Mouse (Mus musculus) forebrain, postnatal 0 days (tissue): ENCODE data around the gene Slco2b1. TPM values are rescaled to one million over a fixed set of nuclear protein-coding genes. Genes with fewer than 3 reads are reported as not detected.
"Not testable (repeated sequence)": the region's sequence is repeated elsewhere in the genome, so short reads cannot be mapped to it uniquely, and the experiment has no call there.

Experiments used
- ATAC-seq: fragments of 200-750 bp; cut with Nextera tagmentation; 2 replicates; pipeline ENCODE4 v1.8.0; 2017; ENCODE audit warnings: mild to moderate bottlenecking, moderate library complexity
- DNase-seq: peaks from one replicate; pipeline ENCODE4 v3.0.0-alpha.2; 2015
- H3K27ac ChIP-seq: fragments of 300-500 bp; sonication (generic); 2 replicates; pipeline ENCODE4 v1.5.1; 2014; ENCODE audit warnings: low read depth, mild to moderate bottlenecking, antibody characterized with exemption, low read length, moderate library complexity, mixed read lengths
- H3K27me3 ChIP-seq: fragments of 300-500 bp; sonication (generic); 2 replicates; pipeline ENCODE4 v1.6.1; 2014; ENCODE audit warnings: mild to moderate bottlenecking, low read length, mixed read lengths; ENCODE audit not compliant: insufficient read depth
- H3K36me3 ChIP-seq: fragments of 300-500 bp; sonication (generic); 2 replicates; pipeline ENCODE4 v1.6.1; 2014; ENCODE audit warnings: mild to moderate bottlenecking, moderate library complexity; ENCODE audit not compliant: insufficient read depth
- H3K4me1 ChIP-seq: fragments of 300-500 bp; sonication (generic); 2 replicates; pipeline ENCODE4 v1.6.1; 2014; ENCODE audit warnings: antibody characterized with exemption; ENCODE audit not compliant: insufficient read depth
- H3K4me2 ChIP-seq: fragments of 300-500 bp; sonication (generic); 2 replicates; pipeline ENCODE4 v1.6.1; 2014; ENCODE audit warnings: low read depth, mild to moderate bottlenecking, moderate library complexity
- H3K4me3 ChIP-seq: fragments of 300-500 bp; sonication (generic); 2 replicates; pipeline ENCODE4 v1.5.1; 2014; ENCODE audit warnings: low read depth, low read length, mixed read lengths
- H3K9ac ChIP-seq: fragments of 300-500 bp; sonication (generic); 2 replicates; pipeline ENCODE4 v1.6.1; 2014; ENCODE audit warnings: mild to moderate bottlenecking
- H3K9me3 ChIP-seq: fragments of 300-500 bp; sonication (generic); 2 replicates; pipeline ENCODE4 v1.6.1; 2016; ENCODE audit warnings: low read length
- CTCF ChIP-seq: sonication (generic); IDR thresholded peaks from 2 replicates; pipeline ENCODE4 v1.5.1; 2016; ENCODE audit warnings: antibody characterized with exemption, control low read depth, low read depth
- WGBS: fragments of 180-500 bp; shearing (Covaris S2); extraction: QIAGEN DNeasy Blood & Tissue Kit; methylation state at CpG from one replicate; pipeline ENCODE4 v1.1.7; 2014; 5-methylcytosine and 5-hydroxymethylcytosine counted together
- polyA plus RNA-seq: library from polyadenylated mRNA; unstranded; fragments of >200 nt; fragmentation: Nextera tagmentation; extraction: Ambion mirVana; gene quantifications from 2 replicates; pipeline ENCODE4 v1.2.1, GENCODE M21; 2015
- total RNA-seq: library from RNA; depleted of rRNA; stranded (reverse); fragments of >200 nt; gene quantifications from 2 replicates; pipeline ENCODE4 v1.2.3, GENCODE M21; 2014

Slco2b1 gene
- total and polyA plus RNA-seq, 2 experiments from 2014 or later, result 6.7 to 10.9 TPM

GRCm38 (mm10) chr7:99704736-99705519 lies 6.2 kb downstream of the Slco2b1 start:
- no peak for TF ChIP-seq CTCF
- Histone ChIP-seq H3K27ac (no peak overlapping the region), H3K4me3 (no peak overlapping the region), H3K27me3 (no peaks in the 10 kb centered on the region; the same call in 1 of the 2 replicates), H3K9ac (no peak overlapping the region), H3K4me2 (peak overlapping the region; percentile 10; the same call in 1 of the 2 replicates), H3K36me3 (no peaks in the 10 kb centered on the region), H3K9me3 (no peaks in the 10 kb centered on the region), H3K4me1 (0 out of 2 replicates have a peak, but pooled peaks cover 3% of the 10 kb centered on the region)
- ATAC-seq (no peak), DNase-seq (no peak)
- 80% methylated on average over 3 of the region's 3 CpGs for whole genome bisulfite sequencing

GRCm38 (mm10) chr7:99702201-99702600 lies 8.9 kb downstream of the Slco2b1 start:
- Histone ChIP-seq H3K9ac (no peak overlapping the region), H3K4me3 (no peak overlapping the region), H3K36me3 (no peaks in the 10 kb centered on the region), H3K9me3 (no peaks in the 10 kb centered on the region), H3K4me2 (no peak overlapping the region), H3K27ac (no peak overlapping the region), H3K27me3 (no peaks in the 10 kb centered on the region; the same call in 1 of the 2 replicates), H3K4me1 (no peaks in the 10 kb centered on the region)
- 44% methylated on average over 6 of the region's 6 CpGs for WGBS
- DNase-seq, result no peak
- no peak for ATAC-seq
- no peak for TF ChIP-seq CTCF

GRCm38 (mm10) chr7:99700641-99701040 lies 10.5 kb downstream of the Slco2b1 start:
- H3K27ac ChIP-seq, result no peak overlapping the region; the same call in 1 of the 2 replicates
- H3K36me3 ChIP-seq, result no peaks in the 10 kb centered on the region
- no peaks in the 10 kb centered on the region; the same call in 1 of the 2 replicates for H3K27me3 ChIP-seq
- WGBS, result 84% methylated on average over 4 of the region's 4 CpGs
- DNase-seq, result no peak
- no peak overlapping the region for H3K9ac ChIP-seq
- no peak overlapping the region for H3K4me3 ChIP-seq
- no peak for ATAC-seq
- no peaks in the 10 kb centered on the region for H3K4me1 ChIP-seq
- no peak for TF ChIP-seq CTCF
- H3K4me2 ChIP-seq, result no peak overlapping the region
- H3K9me3 ChIP-seq, result no peaks in the 10 kb centered on the region

- ATAC-seq (no peak), DNase-seq (peak; percentile 14)
- H3K27me3 ChIP-seq, result no peaks in the 10 kb centered on the region
- no peaks in the 10 kb centered on the region for H3K36me3 ChIP-seq
- H3K27ac ChIP-seq, result peak overlapping the region; percentile 35; the same call in 1 of the 2 replicates
- no peaks in the 10 kb centered on the region for H3K4me1 ChIP-seq
- H3K9ac ChIP-seq, result no peak overlapping the region
- no peaks in the 10 kb centered on the region for H3K9me3 ChIP-seq
- no peak overlapping the region for H3K4me2 ChIP-seq
- 60% methylated on average over 3 of the region's 3 CpGs for WGBS
- no peak overlapping the region for H3K4me3 ChIP-seq
- TF ChIP-seq CTCF, result no peak
Observed at GRCm38 (mm10) chr7:99699709-99700151, 11.4 kb downstream of the Slco2b1 start.

- Histone ChIP-seq H3K27ac (no peak overlapping the region), H3K9ac (no peak overlapping the region), H3K4me2 (no peak overlapping the region), H3K27me3 (no peaks in the 10 kb centered on the region), H3K4me1 (no peaks in the 10 kb centered on the region), H3K4me3 (no peak overlapping the region), H3K9me3 (no peaks in the 10 kb centered on the region), H3K36me3 (no peaks in the 10 kb centered on the region)
- ATAC-seq (no peak), DNase-seq (no peak)
- 59% methylated on average over 3 of the region's 3 CpGs for WGBS
- no peak for TF ChIP-seq CTCF
Observed at GRCm38 (mm10) chr7:99699106-99699505, 12.0 kb downstream of the Slco2b1 start.

GRCm38 (mm10) chr7:99698576-99698975 lies 12.6 kb downstream of the Slco2b1 start:
- no peak overlapping the region for H3K27ac ChIP-seq
- no peak for DNase-seq
- no peaks in the 10 kb centered on the region for H3K4me1 ChIP-seq
- no peaks in the 10 kb centered on the region for H3K27me3 ChIP-seq
- H3K4me3 ChIP-seq, result no peak overlapping the region
- no peak for TF ChIP-seq CTCF
- no peak overlapping the region for H3K9ac ChIP-seq
- H3K36me3 ChIP-seq, result no peaks in the 10 kb centered on the region
- no peaks in the 10 kb centered on the region for H3K9me3 ChIP-seq
- H3K4me2 ChIP-seq, result no peak overlapping the region
- WGBS, result 85% methylated on average over 3 of the region's 3 CpGs
- no peak for ATAC-seq

- WGBS, result 87% methylated on average over 8 of the region's 8 CpGs
- DNase-seq, result no peak
- TF ChIP-seq CTCF, result no peak
- no peak overlapping the region for H3K9ac ChIP-seq
- H3K4me2 ChIP-seq, result no peak overlapping the region
- no peaks in the 10 kb centered on the region for H3K36me3 ChIP-seq
- H3K27me3 ChIP-seq, result no peaks in the 10 kb centered on the region
- no peaks in the 10 kb centered on the region for H3K4me1 ChIP-seq
- ATAC-seq, result no peak
- H3K27ac ChIP-seq, result no peak overlapping the region
- H3K4me3 ChIP-seq, result no peak overlapping the region
- no peaks in the 10 kb centered on the region for H3K9me3 ChIP-seq
Observed at GRCm38 (mm10) chr7:99695471-99696057, 15.6 kb downstream of the Slco2b1 start.

- H3K9me3 ChIP-seq, H3K4me2 ChIP-seq, H3K9ac ChIP-seq, H3K27me3 ChIP-seq, H3K27ac ChIP-seq, ATAC-seq, H3K36me3 ChIP-seq, DNase-seq, H3K4me1 ChIP-seq, H3K4me3 ChIP-seq: not testable (repeated sequence)
- WGBS, result 85% methylated on average over 5 of the region's 5 CpGs
Observed at GRCm38 (mm10) chr7:99694424-99694823, 16.7 kb downstream of the Slco2b1 start.
